Mouse (Mus musculus) neural tube, embryonic 15.5 days (tissue): ENCODE measurements around the gene Rpl13. TPM values are rescaled to one million over a fixed set of nuclear protein-coding genes. Genes with fewer than 3 reads are reported as not detected.

Experiments used
- ATAC-seq: fragments of 200-750 bp; cut with Nextera tagmentation; 2 replicates; pipeline ENCODE4 v1.8.0; 2017; ENCODE audit warnings: mild to moderate bottlenecking, moderate TSS enrichment, moderate library complexity; ENCODE audit not compliant: low FRiP score
- H3K27ac ChIP-seq: fragments of 300-500 bp; sonication (generic); replicated peaks from 2 replicates; pipeline ENCODE4 v1.5.1; 2015; ENCODE audit warnings: mild to moderate bottlenecking, inconsistent platforms
- H3K27me3 ChIP-seq: fragments of 300-500 bp; sonication (generic); replicated peaks from 2 replicates; pipeline ENCODE4 v1.6.1; 2015; ENCODE audit warnings: inconsistent platforms
- H3K36me3 ChIP-seq: fragments of 300-500 bp; sonication (generic); 2 replicates; pipeline ENCODE4 v1.6.1; 2015; ENCODE audit warnings: inconsistent platforms
- H3K4me1 ChIP-seq: fragments of 300-500 bp; sonication (generic); 2 replicates; pipeline ENCODE4 v1.6.1; 2015; ENCODE audit warnings: inconsistent platforms
- H3K4me2 ChIP-seq: fragments of 300-500 bp; sonication (generic); 2 replicates; pipeline ENCODE4 v1.6.1; 2015; ENCODE audit warnings: inconsistent platforms, mild to moderate bottlenecking, moderate library complexity
- H3K4me3 ChIP-seq: fragments of 300-500 bp; sonication (generic); replicated peaks from 2 replicates; pipeline ENCODE4 v1.5.1; 2015; ENCODE audit warnings: mild to moderate bottlenecking, inconsistent platforms
- H3K9ac ChIP-seq: fragments of 300-500 bp; sonication (generic); replicated peaks from 2 replicates; pipeline ENCODE4 v1.6.1; 2015; ENCODE audit warnings: mild to moderate bottlenecking, inconsistent platforms
- H3K9me3 ChIP-seq: fragments of 300-500 bp; sonication (generic); replicated peaks from 2 replicates; pipeline ENCODE4 v1.6.1; 2016; ENCODE audit warnings: inconsistent platforms
- WGBS: fragments of 180-500 bp; shearing (Covaris S2); methylation state at CpG from one replicate; pipeline ENCODE4 v1.1.7; 2015; ENCODE audit warnings: mixed read lengths; 5-methylcytosine and 5-hydroxymethylcytosine counted together
- microRNA-seq: library from miRNA; unstranded; fragments of <30 nt; microRNA quantifications from one replicate; pipeline ENCODE4, GENCODE M21; 2017
- polyA plus RNA-seq: library from polyadenylated mRNA; unstranded; fragments of >200 nt; fragmentation: Nextera tagmentation; extraction: Ambion mirVana; gene quantifications from 2 replicates; pipeline ENCODE4 v1.2.1, GENCODE M21; 2015

The Rpl13 gene
- polyA plus RNA-seq, 1 experiment from 2014 or later = 659 TPM

GRCm38 (mm10) chr8:123135406-123135805 lies 33.3 kb downstream of the Rpl13 start:
- peak overlapping the region; percentile 25 for H3K4me2 ChIP-seq
- no peaks in the 10 kb centered on the region for H3K9me3 ChIP-seq
- H3K36me3 ChIP-seq = no peaks in the 10 kb centered on the region
- H3K27ac ChIP-seq = peak overlapping the region; percentile 39
- 11% methylated on average over 7 of the region's 7 CpGs for whole genome bisulfite sequencing
- H3K4me3 ChIP-seq = no peak overlapping the region
- no peaks in the 10 kb centered on the region for H3K27me3 ChIP-seq
- peak; percentile 80; the same call in 1 of the 2 replicates for ATAC-seq
- H3K9ac ChIP-seq = no peak overlapping the region
- H3K4me1 ChIP-seq = peaks cover 24% of the 10 kb centered on the region

- no peak overlapping the region for H3K9ac ChIP-seq
- peaks cover 24% of the 10 kb centered on the region for H3K4me1 ChIP-seq
- 51% methylated on average over 9 of the region's 9 CpGs for WGBS
- H3K4me2 ChIP-seq = peak overlapping the region; percentile 25
- 0 out of 2 replicates have a peak, but pooled peaks have one; percentile 7 for ATAC-seq
- no peaks in the 10 kb centered on the region for H3K27me3 ChIP-seq
- no peaks in the 10 kb centered on the region for H3K36me3 ChIP-seq
- H3K9me3 ChIP-seq = no peaks in the 10 kb centered on the region
- H3K4me3 ChIP-seq = no peak overlapping the region
- peak overlapping the region; percentile 39 for H3K27ac ChIP-seq
These were observed 33.7 kb downstream of the Rpl13 start for GRCm38 (mm10) chr8:123135806-123136205.

DNA sequence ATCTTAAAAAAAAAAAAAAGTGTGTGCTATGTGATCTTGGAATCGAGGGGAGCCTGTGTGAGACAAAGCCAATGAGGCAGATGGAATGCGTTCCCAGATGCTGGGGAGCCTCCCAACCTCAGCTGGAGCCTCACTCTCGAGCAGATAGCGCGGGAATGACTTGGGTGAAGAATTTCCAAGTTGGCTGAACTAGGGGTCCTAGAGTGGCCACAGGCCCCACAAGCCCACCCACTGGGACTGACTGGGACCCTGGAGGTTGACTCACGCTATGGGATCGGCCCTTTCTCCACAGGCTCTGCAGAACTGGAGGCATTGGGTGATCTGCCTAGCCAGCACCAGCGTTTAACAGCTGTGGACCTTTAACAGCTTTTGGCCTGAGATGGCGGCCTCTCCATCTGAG lies 34.1 kb downstream of the Rpl13 start:
- Histone ChIP-seq H3K36me3 (no peaks in the 10 kb centered on the region), H3K4me1 (peaks cover 24% of the 10 kb centered on the region), H3K27ac (no peak overlapping the region), H3K9me3 (no peaks in the 10 kb centered on the region), H3K4me3 (no peak overlapping the region), H3K27me3 (no peaks in the 10 kb centered on the region), H3K4me2 (no peak overlapping the region), H3K9ac (no peak overlapping the region)
- ATAC-seq = no peak
- 82% methylated on average over 9 of the region's 9 CpGs for WGBS

GRCm38 (mm10) chr8:123137645-123138077 lies 35.5 kb downstream of the Rpl13 start:
- H3K4me2 ChIP-seq = no peak overlapping the region
- H3K9me3 ChIP-seq = no peaks in the 10 kb centered on the region
- H3K4me3 ChIP-seq = no peak overlapping the region
- H3K4me1 ChIP-seq = peaks cover 27% of the 10 kb centered on the region
- no peaks in the 10 kb centered on the region for H3K27me3 ChIP-seq
- 0% methylated on average over 2 of the region's 2 CpGs for WGBS
- H3K27ac ChIP-seq = no peak overlapping the region; the same call in 1 of the 2 replicates
- ATAC-seq = no peak; the same call in 1 of the 2 replicates
- no peak overlapping the region for H3K9ac ChIP-seq
- H3K36me3 ChIP-seq = no peaks in the 10 kb centered on the region

GRCm38 (mm10) chr8:123138741-123139140 lies 36.6 kb downstream of the Rpl13 start:
- no peak overlapping the region for H3K9ac ChIP-seq
- 65% methylated on average over 4 of the region's 4 CpGs for WGBS
- no peak overlapping the region for H3K27ac ChIP-seq
- ATAC-seq = no peak
- H3K27me3 ChIP-seq = no peaks in the 10 kb centered on the region
- H3K4me2 ChIP-seq = no peak overlapping the region
- no peak overlapping the region for H3K4me3 ChIP-seq
- H3K9me3 ChIP-seq = no peaks in the 10 kb centered on the region
- peaks cover 27% of the 10 kb centered on the region for H3K4me1 ChIP-seq
- H3K36me3 ChIP-seq = no peaks in the 10 kb centered on the region

DNA sequence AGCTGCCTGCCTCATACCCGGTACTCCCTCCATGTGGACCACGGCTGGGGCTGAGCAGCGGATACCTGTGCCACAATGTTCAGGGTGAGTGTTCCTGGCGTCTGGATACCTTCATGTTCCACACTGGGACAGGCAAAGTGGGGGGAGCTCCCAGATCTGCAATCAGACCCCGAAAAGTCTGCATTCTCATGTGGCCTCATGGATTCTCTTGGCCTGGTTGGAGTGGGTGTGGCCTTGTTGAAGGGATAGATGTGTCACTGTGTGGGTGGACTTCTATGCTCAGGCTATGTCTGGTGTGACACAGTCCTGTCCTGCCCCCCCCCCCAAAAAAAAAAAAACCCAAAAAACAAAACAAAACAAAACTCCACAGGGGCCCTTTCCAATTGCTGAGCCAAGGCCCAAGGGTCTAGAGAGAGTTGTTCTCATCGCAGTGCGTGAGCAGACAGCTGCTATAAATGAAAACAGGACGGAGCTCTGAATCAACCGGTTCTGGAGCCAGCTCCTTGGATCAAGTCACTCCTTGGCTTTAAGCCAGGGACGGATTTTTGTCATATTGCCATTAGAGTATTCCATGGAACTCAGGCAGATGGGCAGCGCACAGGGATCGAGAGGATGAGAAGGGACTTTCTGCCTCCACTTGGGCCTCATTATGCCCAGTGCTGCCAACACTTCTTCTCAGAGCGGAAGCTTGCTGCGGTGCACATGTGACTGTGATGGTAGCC lies 39.8 kb downstream of the Rpl13 start:
- Histone ChIP-seq H3K9me3 (no peaks in the 10 kb centered on the region), H3K4me1 (peaks cover 12% of the 10 kb centered on the region), H3K27ac (0 out of 2 replicates have a peak overlapping the region, but pooled peaks have one; percentile 18), H3K27me3 (no peaks in the 10 kb centered on the region), H3K36me3 (no peaks in the 10 kb centered on the region), H3K4me2 (no peak overlapping the region), H3K9ac (no peak overlapping the region), H3K4me3 (no peak overlapping the region)
- ATAC-seq = no peak
- WGBS = 74% methylated on average over 14 of the region's 14 CpGs

DNA sequence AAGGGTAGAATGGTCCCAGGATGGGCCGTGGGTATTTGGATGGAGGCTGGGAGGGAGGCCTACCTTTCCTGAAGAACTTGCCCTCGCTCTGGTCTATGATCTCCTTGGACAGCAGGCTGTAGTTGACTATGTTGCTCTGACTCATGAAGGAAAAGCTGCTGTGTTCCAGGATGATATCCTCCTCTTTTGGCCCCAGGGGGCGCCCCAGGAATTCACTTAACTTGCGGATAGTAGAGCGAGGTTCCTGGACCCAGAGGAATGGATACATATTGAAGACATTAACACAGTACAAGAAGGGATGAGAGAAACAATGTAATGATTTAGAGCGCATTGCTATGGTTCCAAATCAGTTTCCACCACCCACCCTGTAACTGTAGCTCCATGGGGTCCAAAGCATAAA lies 43.1 kb downstream of the Rpl13 start:
- Histone ChIP-seq H3K27me3 (no peaks in the 10 kb centered on the region), H3K36me3 (no peaks in the 10 kb centered on the region), H3K4me2 (no peak overlapping the region), H3K9ac (no peak overlapping the region), H3K27ac (no peak overlapping the region), H3K9me3 (no peaks in the 10 kb centered on the region), H3K4me1 (peaks cover 3% of the 10 kb centered on the region; the same call in 1 of the 2 replicates), H3K4me3 (no peak overlapping the region)
- ATAC-seq = no peak
- WGBS = 68% methylated on average over 6 of the region's 6 CpGs

- no peaks in the 10 kb centered on the region for H3K9me3 ChIP-seq
- no peaks in the 10 kb centered on the region for H3K27me3 ChIP-seq
- H3K9ac ChIP-seq = no peak overlapping the region
- ATAC-seq = no peak
- no peak overlapping the region for H3K4me2 ChIP-seq
- 86% methylated on average over 7 of the region's 7 CpGs for WGBS
- H3K27ac ChIP-seq = no peak overlapping the region
- no peaks in the 10 kb centered on the region for H3K36me3 ChIP-seq
- H3K4me3 ChIP-seq = no peak overlapping the region
- peaks cover 3% of the 10 kb centered on the region; the same call in 1 of the 2 replicates for H3K4me1 ChIP-seq
These were observed 44.2 kb downstream of the Rpl13 start for GRCm38 (mm10) chr8:123146390-123146789.

DNA sequence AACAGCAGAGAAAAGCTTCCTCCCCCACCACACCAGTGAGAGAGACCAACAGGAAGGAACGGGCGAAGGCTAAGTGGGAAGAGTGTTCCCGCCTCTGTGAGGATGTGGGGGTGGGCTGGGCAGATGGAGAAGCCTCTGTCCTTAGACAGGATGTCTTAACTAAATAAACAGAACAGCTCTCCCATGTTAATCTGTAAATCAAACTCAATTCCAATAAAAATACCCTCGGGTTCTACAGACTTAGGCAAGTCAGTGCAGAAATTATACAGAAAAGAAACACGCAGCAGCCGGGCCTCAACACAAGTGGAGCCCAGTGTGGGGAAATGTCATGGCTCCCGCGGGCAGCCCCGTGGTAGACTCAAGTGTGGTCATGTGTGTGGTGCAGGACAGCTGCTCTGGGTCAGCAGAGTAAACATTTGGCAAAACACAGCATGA lies 48.6 kb downstream of the Rpl13 start:
- Histone ChIP-seq H3K9ac (no peak overlapping the region), H3K9me3 (no peaks in the 10 kb centered on the region), H3K4me3 (no peak overlapping the region), H3K27ac (no peak overlapping the region), H3K36me3 (no peaks in the 10 kb centered on the region), H3K27me3 (no peaks in the 10 kb centered on the region), H3K4me1 (no peaks in the 10 kb centered on the region), H3K4me2 (no peak overlapping the region)
- WGBS = 68% methylated on average over 9 of the region's 9 CpGs
- no peak for ATAC-seq

Small RNA genes within 50 kb of the gene (microRNA-seq; reads per million reads assigned to microRNA genes)
- gene Mir7079 (not detected), gene Mir7080 (0.52 reads per million)

Other genes with a start within 250 kb of the Rpl13 start
- 36.5 and 59.9 TPM in 2 replicates for gene Ankrd11, start 60.1 kb upstream of the Rpl13 start, polyA plus RNA-seq
- gene Spg7, start 39.4 kb upstream of the Rpl13 start, polyA plus RNA-seq = 45.8 and 47.6 TPM in 2 replicates
- 3.7 and 4.7 TPM in 2 replicates for gene Cpne7, start 15.0 kb downstream of the Rpl13 start, polyA plus RNA-seq
- 2.2 and 3.4 TPM in 2 replicates for gene Sult5a1, start 56.0 kb downstream of the Rpl13 start, polyA plus RNA-seq
- gene Dpep1, start 83.9 kb downstream of the Rpl13 start, polyA plus RNA-seq = 0.41 and 1.1 TPM in 2 replicates
- gene Chmp1a, start 110.4 kb downstream of the Rpl13 start, polyA plus RNA-seq = 174 and 182 TPM in 2 replicates
- 6.5 and 6.6 TPM in 2 replicates for gene Spata33, start 110.5 kb downstream of the Rpl13 start, polyA plus RNA-seq
- 42.3 and 44.2 TPM in 2 replicates for gene Cdk10, start 122.5 kb downstream of the Rpl13 start, polyA plus RNA-seq
- gene Spata2l, start 133.9 kb downstream of the Rpl13 start, polyA plus RNA-seq = 11.3 and 12.8 TPM in 2 replicates
- 21.6 and 21.7 TPM in 2 replicates for gene Zfp276, start 151.8 kb downstream of the Rpl13 start, polyA plus RNA-seq
- gene Vps9d1, start 152.0 kb downstream of the Rpl13 start, polyA plus RNA-seq = 55.6 and 61.5 TPM in 2 replicates
- gene Fanca, start 216.2 kb downstream of the Rpl13 start, polyA plus RNA-seq = 6.1 and 9.8 TPM in 2 replicates
- 37.9 and 44.0 TPM in 2 replicates for gene Spire2, start 230.4 kb downstream of the Rpl13 start, polyA plus RNA-seq